Mouse (Mus musculus): ENCODE measurements around the gene Hist2h3c1.

Hist2h3c1 gene

DNA sequence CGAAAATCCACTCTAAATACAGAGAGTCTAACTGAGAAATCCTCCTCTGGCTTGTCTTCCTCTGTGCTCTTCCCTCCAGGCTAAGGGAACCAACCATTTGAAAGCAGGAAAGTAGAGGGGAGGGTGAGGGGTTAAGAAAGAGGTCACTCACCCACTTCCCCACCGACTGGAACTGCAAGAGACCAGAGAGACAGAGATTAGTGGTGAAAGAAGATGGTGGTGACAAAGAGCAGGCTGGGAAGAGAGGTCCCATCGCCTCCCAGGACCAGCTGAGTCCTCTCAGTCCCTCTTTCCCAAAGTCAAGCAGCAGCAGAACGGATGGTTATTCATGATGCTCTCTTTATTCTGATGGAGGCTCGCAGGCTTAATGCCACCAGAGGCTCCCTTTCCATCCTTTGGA, 46.9 kb downstream of the Hist2h3c1 start:
- no peak for DNase-seq

DNA sequence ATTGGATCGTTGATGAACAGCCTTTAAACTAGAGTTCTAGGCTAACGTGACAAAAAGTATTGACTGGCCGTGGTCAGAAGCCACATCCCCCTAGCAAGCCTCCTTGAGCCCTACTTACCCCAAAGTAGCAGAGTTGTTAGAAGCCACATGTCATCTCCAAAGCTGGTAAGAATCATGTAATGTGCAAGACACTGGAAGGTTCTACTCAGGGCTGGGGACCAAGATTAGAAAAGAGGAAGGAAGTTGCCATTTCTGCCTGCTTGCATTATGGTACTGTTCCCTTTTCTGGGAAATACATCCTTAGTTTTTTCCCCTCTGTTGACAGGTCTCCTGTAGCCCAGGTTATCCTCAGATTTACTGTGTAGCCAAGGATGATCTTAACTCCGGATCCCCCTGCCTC, 47.3 kb downstream of the Hist2h3c1 start, which contains the start of gene Fcgr1:
TSS of gene Fcgr1 (minus strand) at position 183 of the 400 bp plus-strand sequence.
- no peak for DNase-seq

Data from right cerebral cortex, postnatal 25 days (tissue).